Mouse (Mus musculus): ENCODE results near the gene Plce1.

The Plce1 gene

DNA sequence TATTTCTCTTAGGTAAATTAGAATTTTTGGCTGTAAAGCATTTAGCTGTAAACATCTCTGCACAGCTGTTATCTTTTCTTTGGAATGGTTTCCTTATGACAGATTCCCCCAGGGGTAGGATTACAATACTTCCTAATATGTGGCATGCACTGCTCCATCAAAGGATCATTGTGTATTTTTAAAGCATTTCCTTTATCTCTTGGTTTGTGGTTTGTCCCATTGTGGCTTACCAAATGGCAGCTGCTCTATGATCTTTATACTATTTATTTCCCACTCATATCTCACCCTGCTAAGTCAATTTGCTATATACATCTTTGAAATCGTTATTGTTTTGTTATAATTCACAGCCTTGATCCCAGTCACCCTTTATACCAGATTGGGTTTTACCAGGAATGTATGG lies 352.3 kb downstream of the Plce1 start:
- no peak for DNase-seq (ENCODE audit: low read depth)
